Mouse (Mus musculus) urinary bladder, postnatal 25 days (tissue): ENCODE results near the gene Trim40.

ENCODE experiments used
- DNase-seq: peaks from one replicate; pipeline ENCODE4 v3.0.0; 2022; ENCODE audit warnings: low spot score

Trim40 gene

DNA sequence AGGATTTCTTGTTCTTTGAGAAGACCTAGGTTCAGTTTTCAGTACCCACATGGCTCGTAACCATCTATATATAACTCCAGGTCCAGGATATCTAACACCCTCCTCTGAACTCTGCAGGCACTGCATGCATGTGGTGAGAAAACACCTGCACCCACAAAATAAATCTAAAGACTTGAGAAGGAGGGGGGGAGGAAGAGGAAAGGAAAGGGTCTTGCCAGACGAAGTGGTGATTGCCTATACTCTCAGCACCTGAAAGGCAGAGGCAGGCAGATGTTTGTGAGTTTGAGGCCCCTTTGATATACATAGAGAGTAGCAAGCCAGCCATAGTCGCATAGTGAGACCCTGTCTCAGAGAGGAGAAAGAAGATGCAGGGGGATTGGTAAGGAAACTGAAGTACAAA, 50.0 kb downstream of the Trim40 start:
- no peak for DNase-seq

DNA sequence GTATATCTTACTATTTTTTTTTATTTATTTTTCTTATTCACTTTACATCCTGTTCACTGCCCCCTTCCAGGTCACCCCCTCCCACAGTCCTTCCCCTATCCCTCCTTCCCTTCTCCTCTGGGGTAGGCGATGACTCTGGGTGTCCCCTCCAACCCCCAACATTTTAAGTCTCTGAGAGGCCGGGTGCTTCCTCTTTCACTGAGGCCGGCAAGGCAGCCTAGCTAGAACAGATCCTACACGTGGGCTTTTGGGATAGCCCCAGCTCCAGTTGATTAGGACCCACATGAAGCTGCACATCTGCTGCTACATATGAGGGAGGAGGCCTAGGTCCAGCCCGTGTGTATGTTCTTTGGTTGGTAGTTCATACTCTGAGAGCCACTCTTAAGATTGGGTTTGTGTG, 50.9 kb downstream of the Trim40 start:
- DNase-seq = no peak

GRCm38 (mm10) chr17:36836874-36837647, 52.9 kb downstream of the Trim40 start, which contains the start of gene Trim26:
Trim26 (plus strand) TSS chr17:36837134.
- peak; percentile 96 for DNase-seq

GRCm38 (mm10) chr17:36836427-36836812, 53.5 kb downstream of the Trim40 start:
- no peak for DNase-seq

- DNase-seq = peak; percentile 32
Observed at GRCm38 (mm10) chr17:36835591-36836426, 54.1 kb downstream of the Trim40 start.

GRCm38 (mm10) chr17:36832694-36833093, 57.2 kb downstream of the Trim40 start:
- no peak for DNase-seq
